ENCODE assay signal across 9 mouse cellular contexts in genomic region chr15:96604282-96604681, GRCm38 (mm10). TPM values are rescaled to one million over a fixed set of nuclear protein-coding genes. Genes with fewer than 3 reads are reported as not detected.
DNase-seq lines count a peak whose midpoint lies in the region; ATAC-seq and TF ChIP-seq lines count a peak whose summit lies in the region.
"Had no signal": no experiment of that assay in that cellular context is flagged by ENCODE, and none has a peak within 500 bp of the region (broad histone marks: within the 10 kb centered on the region; RNA-seq: fewer than 3 reads in every experiment).

No protein-coding gene starts in this region.

- H3K4me1 ChIP-seq in kidney, embryonic 16.5 days (ENCODE audit: insufficient read depth, low read length) = peaks cover 14% of the 10 kb centered on the region
- H3K4me1 ChIP-seq in heart, adult 2 months (ENCODE audit: control insufficient read depth, insufficient read depth, low read length) = peaks cover 2% of the 10 kb centered on the region
- H3K4me1 ChIP-seq in midbrain, embryonic 14.5 days (ENCODE audit: control insufficient read depth, insufficient read depth, low read length) = peaks cover 3% of the 10 kb centered on the region; the same call in 1 of the 2 replicates

- no peak overlapping the region; the same call in 1 of the 2 replicates for H3K27ac ChIP-seq in kidney, embryonic 16.5 days (ENCODE audit: low read length)
- H3K27ac ChIP-seq in heart, adult 2 months = peak overlapping the region; percentile 64
- H3K27ac ChIP-seq in midbrain, embryonic 14.5 days (replicated peaks; ENCODE audit: low read depth, low read length) = no peak overlapping the region

- no peaks in the 10 kb centered on the region for H3K9me3 ChIP-seq in kidney, embryonic 16.5 days (ENCODE audit: low read length)
- H3K9me3 ChIP-seq in midbrain, embryonic 14.5 days (ENCODE audit: control insufficient read depth, low read length) = no peaks in the 10 kb centered on the region

- no peak for TF ChIP-seq CTCF in heart, adult 2 months (IDR thresholded peaks at IDR 0.05)

- H3K4me3 ChIP-seq in kidney, embryonic 16.5 days (ENCODE audit: low read length) = no peak overlapping the region
- no peak overlapping the region for H3K4me3 ChIP-seq in heart, adult 2 months
- H3K4me3 ChIP-seq in midbrain, embryonic 14.5 days (replicated peaks; ENCODE audit: low read depth, low read length) = no peak overlapping the region

- TF ChIP-seq POLR2A in heart, adult 2 months (IDR thresholded peaks at IDR 0.05; ENCODE audit: insufficient read depth, low read depth, low read length) = no peak

- H3K9ac ChIP-seq in kidney, embryonic 16.5 days (replicated peaks; ENCODE audit: low read length) = no peak overlapping the region
- peak overlapping the region; percentile 31 for H3K9ac ChIP-seq in heart, adult 2 months (ENCODE audit: low read depth, low read length)
- no peak overlapping the region for H3K9ac ChIP-seq in midbrain, embryonic 14.5 days (replicated peaks; ENCODE audit: low read length)

- no peaks in the 10 kb centered on the region for H3K27me3 ChIP-seq in kidney, embryonic 16.5 days (ENCODE audit: insufficient read depth, low read length)
- H3K27me3 ChIP-seq in heart, adult 2 months (ENCODE audit: control insufficient read depth, insufficient read depth, low read length) = no peaks in the 10 kb centered on the region
- no peaks in the 10 kb centered on the region for H3K27me3 ChIP-seq in midbrain, embryonic 14.5 days (ENCODE audit: control insufficient read depth, insufficient read depth, low read length)
- H3K27me3 ChIP-seq: Patski had no signal

- peak; percentile 84 for ATAC-seq in kidney, embryonic 16.5 days (ENCODE audit: low FRiP score, low TSS enrichment)
- no peak for ATAC-seq in midbrain, embryonic 14.5 days (ENCODE audit: low FRiP score, low TSS enrichment)
- no peak for ATAC-seq in activated CD4-positive, CD25-positive, alpha-beta regulatory T cell, adult 4 months
- ATAC-seq: Patski had no signal

- intact Hi-C loops in heart, adult 2 months (cut with DNase I) = no loop called here

- DNase-seq in kidney, adult 8-10 months = no peak
- peak; percentile 35 to 43 for DNase-seq in cerebellum, adult 18-20 months
- DNase-seq in heart, adult 2 months = peak; percentile 76 to 83
- peak; percentile 21 for DNase-seq in kidney, postnatal 14 days
- peak; percentile 49 for DNase-seq in midbrain, embryonic 14.5 days
- no peak for DNase-seq in spleen, adult 18-20 months

- TF ChIP-seq EP300 in heart, adult 2 months (IDR thresholded peaks at IDR 0.05; ENCODE audit: insufficient read depth, low read depth, low read length) = no peak

- H3K36me3 ChIP-seq in kidney, embryonic 16.5 days (ENCODE audit: insufficient read depth, low read length) = peaks cover 11% of the 10 kb centered on the region; the same call in 1 of the 2 replicates
- no peaks in the 10 kb centered on the region for H3K36me3 ChIP-seq in heart, adult 2 months (ENCODE audit: control insufficient read depth, insufficient read depth, low read length)
- peaks cover 53% of the 10 kb centered on the region for H3K36me3 ChIP-seq in midbrain, embryonic 14.5 days (ENCODE audit: control insufficient read depth, insufficient read depth, low read length)

- no peak overlapping the region; the same call in 1 of the 2 replicates for H3K4me2 ChIP-seq in kidney, embryonic 16.5 days (replicated peaks; ENCODE audit: low read depth, low read length)
- no peak overlapping the region for H3K4me2 ChIP-seq in midbrain, embryonic 14.5 days (ENCODE audit: low read length)

- 37% methylated on average over 10 of the region's 10 CpGs for WGBS in kidney, embryonic 16.5 days
- 26% methylated on average over 10 of the region's 10 CpGs for WGBS in heart, adult 2 months
- 60% methylated on average over 10 of the region's 10 CpGs for WGBS in midbrain, embryonic 14.5 days

- no peaks in the 10 kb centered on the region; the same call in 1 of the 2 replicates for H3K79me2 ChIP-seq in heart, adult 2 months (replicated peaks; ENCODE audit: control insufficient read depth, insufficient read depth, low read length)

RNA-seq across cellular contexts. Expression of gene Slc38a1, which starts 38.4 kb away (rescaled TPM):
- 62.4 and 75.7 TPM in 2 replicates for polyA plus RNA-seq in kidney, embryonic 16.5 days (2015; fragmentation: Nextera tagmentation; extraction: Ambion mirVana)
- total RNA-seq in heart, adult 2 months (2021) = 10 to 100 TPM; 11.8 to 12.8 TPM
- polyA plus RNA-seq in heart, adult 2 months (2012; rRNA removed) = 12.7 and 14.2 TPM in 2 replicates
- 147 and 150 TPM in 2 replicates for polyA plus RNA-seq in midbrain, embryonic 14.5 days (2014; fragmentation: Nextera tagmentation; extraction: Ambion mirVana)
- polyA plus RNA-seq in activated CD4-positive, CD25-positive, alpha-beta regulatory T cell, adult 4 months (2017; shearing (Covaris generic)) = 10 to 100 TPM; 55.8 to 63.4 TPM

Comparison
In these comparisons a context has a peak if more than half of its experiments do, and no peak if none do; other contexts are left out.
1. DNase-seq: peak in cerebellum, adult 18-20 months (2 of 2), heart, adult 2 months (2 of 2), kidney, postnatal 14 days (single experiment) and midbrain, embryonic 14.5 days (single experiment); none in kidney, adult 8-10 months (0 of 2) and spleen, adult 18-20 months (0 of 2).